Mouse (Mus musculus) heart, embryonic 12.5 days (tissue): ENCODE results near the gene Gm43638. TPM values are rescaled to one million over a fixed set of nuclear protein-coding genes. Genes with fewer than 3 reads are reported as not detected.
"Not testable (repeated sequence)": the region's sequence is repeated elsewhere in the genome, so short reads cannot be mapped to it uniquely, and the experiment has no call there.

Source experiments
- ATAC-seq: fragments of 200-750 bp; cut with Nextera tagmentation; 2 replicates; pipeline ENCODE4 v1.8.0; 2017; ENCODE audit warnings: moderate TSS enrichment, moderate library complexity; ENCODE audit not compliant: insufficient number of reproducible peaks, low FRiP score
- H3K27ac ChIP-seq: fragments of 300-500 bp; sonication (generic); 2 replicates; pipeline ENCODE4 v1.5.1; 2016; ENCODE audit warnings: mild to moderate bottlenecking, moderate library complexity; ENCODE audit not compliant: poor library complexity, severe bottlenecking
- H3K27me3 ChIP-seq: fragments of 300-500 bp; sonication (generic); replicated peaks from 2 replicates; pipeline ENCODE4 v1.6.1; 2016; ENCODE audit warnings: mild to moderate bottlenecking, moderate library complexity
- H3K36me3 ChIP-seq: fragments of 300-500 bp; sonication (generic); 2 replicates; pipeline ENCODE4 v1.6.1; 2016; ENCODE audit warnings: mild to moderate bottlenecking, moderate library complexity
- H3K4me1 ChIP-seq: fragments of 300-500 bp; sonication (generic); replicated peaks from 2 replicates; pipeline ENCODE4 v1.6.1; 2016; ENCODE audit warnings: mild to moderate bottlenecking
- H3K4me2 ChIP-seq: fragments of 300-500 bp; sonication (generic); 2 replicates; pipeline ENCODE4 v1.6.1; 2016; ENCODE audit warnings: mild to moderate bottlenecking, moderate library complexity
- H3K4me3 ChIP-seq: fragments of 300-500 bp; sonication (generic); 2 replicates; pipeline ENCODE4 v1.5.1; 2016; ENCODE audit warnings: mild to moderate bottlenecking
- H3K9ac ChIP-seq: fragments of 300-500 bp; sonication (generic); 2 replicates; pipeline ENCODE4 v1.6.1; 2016; ENCODE audit warnings: mild to moderate bottlenecking, moderate library complexity
- H3K9me3 ChIP-seq: fragments of 300-500 bp; sonication (generic); replicated peaks from 2 replicates; pipeline ENCODE4 v1.6.1; 2016; ENCODE audit warnings: mild to moderate bottlenecking, moderate library complexity
- WGBS: fragments of 180-500 bp; shearing (Covaris S2); methylation state at CpG from one replicate; pipeline ENCODE4 v1.1.7; 2016; 5-methylcytosine and 5-hydroxymethylcytosine counted together
- polyA plus RNA-seq: library from polyadenylated mRNA; unstranded; fragments of >200 nt; fragmentation: Nextera tagmentation; extraction: Ambion mirVana; gene quantifications from 2 replicates; pipeline ENCODE4 v1.2.1, GENCODE M21; 2016

The Gm43638 gene
- polyA plus RNA-seq, 1 experiment from 2014 or later: not detected

- H3K9ac ChIP-seq: no peak overlapping the region
- no peak for ATAC-seq
- H3K4me3 ChIP-seq: no peak overlapping the region
- H3K36me3 ChIP-seq: no peaks in the 10 kb centered on the region
- H3K9me3 ChIP-seq: no peaks in the 10 kb centered on the region
- H3K27ac ChIP-seq: no peak overlapping the region
- no peaks in the 10 kb centered on the region for H3K27me3 ChIP-seq
- H3K4me1 ChIP-seq: no peaks in the 10 kb centered on the region
- H3K4me2 ChIP-seq: no peak overlapping the region
These were observed 28.9 kb downstream of the Gm43638 start for GRCm38 (mm10) chr5:87457701-87458100.

- H3K9ac ChIP-seq: no peak overlapping the region
- H3K36me3 ChIP-seq: no peaks in the 10 kb centered on the region
- no peaks in the 10 kb centered on the region for H3K9me3 ChIP-seq
- no peaks in the 10 kb centered on the region for H3K4me1 ChIP-seq
- no peak overlapping the region for H3K4me3 ChIP-seq
- H3K27me3 ChIP-seq: no peaks in the 10 kb centered on the region
- no peak overlapping the region for H3K27ac ChIP-seq
- WGBS: 78% methylated on average over 3 of the region's 3 CpGs
- H3K4me2 ChIP-seq: no peak overlapping the region
- no peak for ATAC-seq
These were observed 30.3 kb downstream of the Gm43638 start for GRCm38 (mm10) chr5:87456216-87456850.

GRCm38 (mm10) chr5:87455519-87455918 is 31.1 kb downstream of the Gm43638 start:
- no peak overlapping the region for H3K4me2 ChIP-seq

GRCm38 (mm10) chr5:87452514-87452913 is 34.1 kb downstream of the Gm43638 start:
- H3K27me3 ChIP-seq, H3K27ac ChIP-seq, H3K9ac ChIP-seq, ATAC-seq, H3K9me3 ChIP-seq, H3K36me3 ChIP-seq, H3K4me1 ChIP-seq, H3K4me3 ChIP-seq, H3K4me2 ChIP-seq: not testable (repeated sequence)
- 79% methylated on average over 4 of the region's 5 CpGs for WGBS

More at GRCm38 (mm10) chr5:87455519-87455918, 31.1 kb downstream of the Gm43638 start:
- Histone ChIP-seq H3K9me3 (no peaks in the 10 kb centered on the region), H3K27ac (no peak overlapping the region), H3K9ac (no peak overlapping the region), H3K27me3 (no peaks in the 10 kb centered on the region), H3K36me3 (no peaks in the 10 kb centered on the region), H3K4me3 (no peak overlapping the region), H3K4me1 (no peaks in the 10 kb centered on the region)
- no peak for ATAC-seq

GRCm38 (mm10) chr5:87436264-87436663 is 50.3 kb downstream of the Gm43638 start:
- WGBS: 44% methylated on average over 3 of the region's 3 CpGs
- H3K9ac ChIP-seq: no peak overlapping the region
- no peaks in the 10 kb centered on the region for H3K9me3 ChIP-seq
- no peaks in the 10 kb centered on the region for H3K4me1 ChIP-seq
- H3K4me3 ChIP-seq: no peak overlapping the region
- no peak overlapping the region for H3K4me2 ChIP-seq
- H3K27me3 ChIP-seq: no peaks in the 10 kb centered on the region
- H3K36me3 ChIP-seq: no peaks in the 10 kb centered on the region
- no peak for ATAC-seq
- no peak overlapping the region for H3K27ac ChIP-seq

- H3K4me3 ChIP-seq: no peak overlapping the region
- no peaks in the 10 kb centered on the region for H3K36me3 ChIP-seq
- no peak overlapping the region for H3K4me2 ChIP-seq
- no peak overlapping the region for H3K9ac ChIP-seq
- no peak overlapping the region for H3K27ac ChIP-seq
- H3K9me3 ChIP-seq: no peaks in the 10 kb centered on the region
- H3K4me1 ChIP-seq: no peaks in the 10 kb centered on the region
- 72% methylated on average over 3 of the region's 3 CpGs for WGBS
- H3K27me3 ChIP-seq: no peaks in the 10 kb centered on the region
- ATAC-seq: no peak
These were observed 60.9 kb downstream of the Gm43638 start for GRCm38 (mm10) chr5:87425676-87426075.

GRCm38 (mm10) chr5:87424041-87424440 is 62.6 kb downstream of the Gm43638 start, which contains the start of gene Ugt2b38:
Gene Ugt2b38 (minus strand): TSS chr5:87424203.
- H3K36me3 ChIP-seq, ATAC-seq, H3K9me3 ChIP-seq, H3K4me2 ChIP-seq, H3K27ac ChIP-seq, H3K27me3 ChIP-seq, H3K9ac ChIP-seq, H3K4me1 ChIP-seq, H3K4me3 ChIP-seq: not testable (repeated sequence)
- 90% methylated on average over 1 of the region's 2 CpGs for WGBS

Other genes with a start within 250 kb of the Gm43638 start
- gene Ugt2b37, start 232.0 kb downstream of the Gm43638 start, polyA plus RNA-seq: not detected in 2 replicates
- not detected in 2 replicates for gene Ugt2a3, start 149.6 kb downstream of the Gm43638 start, polyA plus RNA-seq
- not detected in 2 replicates for gene Ugt2b38, start 62.6 kb downstream of the Gm43638 start, polyA plus RNA-seq
- gene Ugt2a2, start 4.5 kb downstream of the Gm43638 start, polyA plus RNA-seq: not detected in 2 replicates
- gene Ugt2a1, start 4.1 kb upstream of the Gm43638 start, polyA plus RNA-seq: not detected in 2 replicates
- not detected in 2 replicates for gene Sult1b1, start 51.4 kb upstream of the Gm43638 start, polyA plus RNA-seq
- gene Sult1d1, start 82.2 kb upstream of the Gm43638 start, polyA plus RNA-seq: not detected in 2 replicates
- gene Sult1e1, start 104.8 kb upstream of the Gm43638 start, polyA plus RNA-seq: not detected in 2 replicates
- not detected in 2 replicates for gene Csn1s1, start 179.4 kb upstream of the Gm43638 start, polyA plus RNA-seq
- gene Csn2, start 212.8 kb upstream of the Gm43638 start, polyA plus RNA-seq: not detected in 2 replicates